Comparison of ENCODE assay signal across 14 mouse cellular contexts in the genomic region with DNA sequence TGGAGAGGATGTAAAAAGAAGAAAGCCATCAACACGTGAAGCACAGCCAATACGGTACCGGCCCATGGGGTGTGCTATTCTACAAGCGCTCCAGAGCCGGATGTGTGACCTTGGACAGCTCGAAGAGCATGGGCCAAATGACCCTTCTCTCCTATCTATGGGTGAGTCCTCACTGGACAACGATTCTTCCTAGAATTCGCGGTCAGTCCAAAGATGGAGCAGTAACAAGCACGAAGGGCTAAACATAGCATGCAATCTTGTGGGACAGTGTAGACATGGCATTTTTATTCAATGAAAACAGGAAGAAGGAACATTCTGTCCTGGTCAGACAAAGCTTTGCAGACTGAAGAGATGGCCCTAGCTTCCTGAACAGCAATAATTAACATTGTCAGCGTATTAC. TPM values are rescaled to one million over a fixed set of nuclear protein-coding genes. Genes with fewer than 3 reads are reported as not detected.
DNase-seq lines count a peak whose midpoint lies in the region; ATAC-seq and TF ChIP-seq lines count a peak whose summit lies in the region.
"Had no signal": no experiment of that assay in that cellular context is flagged by ENCODE, and none has a peak within 500 bp of the region (broad histone marks: within the 10 kb centered on the region; RNA-seq: fewer than 3 reads in every experiment).

No protein-coding gene starts in this region.

- no peak overlapping the region for H3K9ac ChIP-seq in heart, embryonic 12.5 days
- no peak overlapping the region for H3K9ac ChIP-seq in liver, embryonic 15.5 days
- H3K9ac ChIP-seq in hindbrain, embryonic 16.5 days (ENCODE audit: low read depth, low read length) = no peak overlapping the region
- H3K9ac ChIP-seq: embryonic facial prominence, embryonic 13.5 days; forebrain, postnatal 0 days; hindbrain, embryonic 15.5 days had no signal

- WGBS in heart, embryonic 10.5 days = 80% methylated on average over 11 of the region's 11 CpGs
- 72% methylated on average over 11 of the region's 11 CpGs for WGBS in heart, embryonic 12.5 days
- 73% methylated on average over 11 of the region's 11 CpGs for WGBS in liver, embryonic 15.5 days (ENCODE audit: insufficient replicate concordance)
- WGBS in hindbrain, embryonic 16.5 days = 94% methylated on average over 11 of the region's 11 CpGs

- H3K4me3 ChIP-seq in heart, embryonic 10.5 days = no peak overlapping the region
- H3K4me3 ChIP-seq in heart, embryonic 12.5 days = no peak overlapping the region
- peak overlapping the region; percentile 70 for H3K4me3 ChIP-seq in testis, adult 2 months (ENCODE audit: control insufficient read depth, low read depth, low read length)
- H3K4me3 ChIP-seq in liver, embryonic 15.5 days (replicated peaks) = no peak overlapping the region
- no peak overlapping the region for H3K4me3 ChIP-seq in hindbrain, embryonic 16.5 days (ENCODE audit: low read length)
- H3K4me3 ChIP-seq: embryonic facial prominence, embryonic 13.5 days; hindbrain, embryonic 15.5 days; limb, embryonic 10.5 days had no signal

- H3K27me3 ChIP-seq in heart, embryonic 10.5 days (ENCODE audit: insufficient read depth, poor library complexity, severe bottlenecking) = no peaks in the 10 kb centered on the region
- H3K27me3 ChIP-seq in heart, embryonic 12.5 days (replicated peaks) = no peaks in the 10 kb centered on the region
- H3K27me3 ChIP-seq in testis, adult 2 months (ENCODE audit: control insufficient read depth, insufficient read depth, low read length) = no peaks in the 10 kb centered on the region
- H3K27me3 ChIP-seq in liver, embryonic 15.5 days = no peaks in the 10 kb centered on the region
- H3K27me3 ChIP-seq in hindbrain, embryonic 16.5 days (replicated peaks; ENCODE audit: control insufficient read depth, insufficient read depth, low read length) = no peaks in the 10 kb centered on the region
- H3K27me3 ChIP-seq: embryonic facial prominence, embryonic 13.5 days; hindbrain, embryonic 15.5 days had no signal

- no peak for DNase-seq in heart, embryonic 10.5 days (ENCODE audit: low spot score)
- DNase-seq in testis, postnatal 10 days (ENCODE audit: low spot score) = no peak
- DNase-seq in natural killer cell, adult 2 months (ENCODE audit: low spot score in 2 of 2) = no peak
- DNase-seq: cerebellum, postnatal 14 days; forebrain, postnatal 0 days; layer of hippocampus, adult 9-11 months; thymus, postnatal 25 days had no signal

- H3K36me3 ChIP-seq in heart, embryonic 10.5 days = 0 out of 2 replicates have a peak, but pooled peaks cover 1% of the 10 kb centered on the region
- H3K36me3 ChIP-seq in heart, embryonic 12.5 days = no peaks in the 10 kb centered on the region
- H3K36me3 ChIP-seq in testis, adult 2 months (ENCODE audit: control insufficient read depth, insufficient read depth, low read length) = no peaks in the 10 kb centered on the region
- no peaks in the 10 kb centered on the region for H3K36me3 ChIP-seq in liver, embryonic 15.5 days (replicated peaks)
- H3K36me3 ChIP-seq in hindbrain, embryonic 16.5 days (ENCODE audit: control insufficient read depth, insufficient read depth, low read length) = no peaks in the 10 kb centered on the region
- H3K36me3 ChIP-seq: hindbrain, embryonic 15.5 days; limb, embryonic 10.5 days had no signal

- no peak for ATAC-seq in heart, embryonic 12.5 days (ENCODE audit: insufficient number of reproducible peaks, low FRiP score)
- ATAC-seq in liver, embryonic 15.5 days (ENCODE audit: insufficient read depth) = peak; percentile 72
- ATAC-seq in hindbrain, embryonic 16.5 days = no peak
- ATAC-seq: forebrain, postnatal 0 days had no signal

- peak overlapping the region; percentile 45; the same call in 1 of the 2 replicates for H3K27ac ChIP-seq in heart, embryonic 10.5 days
- no peak overlapping the region for H3K27ac ChIP-seq in heart, embryonic 12.5 days (ENCODE audit: poor library complexity, severe bottlenecking)
- peak overlapping the region; percentile 82 for H3K27ac ChIP-seq in testis, adult 2 months (ENCODE audit: control insufficient read depth, insufficient read depth, low read depth, low read length)
- H3K27ac ChIP-seq in liver, embryonic 15.5 days (replicated peaks) = 0 out of 2 replicates have a peak overlapping the region, but pooled peaks have one; percentile 1
- H3K27ac ChIP-seq in hindbrain, embryonic 16.5 days (ENCODE audit: low read depth, low read length) = no peak overlapping the region
- H3K27ac ChIP-seq: embryonic facial prominence, embryonic 13.5 days; hindbrain, embryonic 15.5 days had no signal

- H3K9me3 ChIP-seq in heart, embryonic 10.5 days = no peaks in the 10 kb centered on the region
- no peaks in the 10 kb centered on the region for H3K9me3 ChIP-seq in heart, embryonic 12.5 days (replicated peaks)
- H3K9me3 ChIP-seq in liver, embryonic 15.5 days (replicated peaks) = no peaks in the 10 kb centered on the region
- no peaks in the 10 kb centered on the region for H3K9me3 ChIP-seq in hindbrain, embryonic 16.5 days (ENCODE audit: control insufficient read depth, low read length)
- H3K9me3 ChIP-seq: embryonic facial prominence, embryonic 13.5 days; hindbrain, embryonic 15.5 days; limb, embryonic 10.5 days had no signal

- H3K4me2 ChIP-seq in heart, embryonic 12.5 days = no peak overlapping the region
- H3K4me2 ChIP-seq in liver, embryonic 15.5 days = no peak overlapping the region
- no peak overlapping the region for H3K4me2 ChIP-seq in hindbrain, embryonic 16.5 days (ENCODE audit: low read length)
- H3K4me2 ChIP-seq: embryonic facial prominence, embryonic 13.5 days; hindbrain, embryonic 15.5 days had no signal

- peaks cover 46% of the 10 kb centered on the region for H3K4me1 ChIP-seq in heart, embryonic 10.5 days
- peaks cover 35% of the 10 kb centered on the region for H3K4me1 ChIP-seq in heart, embryonic 12.5 days (replicated peaks)
- peaks cover 13% of the 10 kb centered on the region for H3K4me1 ChIP-seq in testis, adult 2 months (ENCODE audit: control insufficient read depth, insufficient read depth, low read length)
- H3K4me1 ChIP-seq in liver, embryonic 15.5 days (replicated peaks) = no peaks in the 10 kb centered on the region
- no peaks in the 10 kb centered on the region; the same call in 1 of the 2 replicates for H3K4me1 ChIP-seq in hindbrain, embryonic 16.5 days (ENCODE audit: control insufficient read depth, insufficient read depth, low read depth, low read length)

- TF ChIP-seq POLR2A in testis, adult 2 months (IDR thresholded peaks at IDR 0.05; ENCODE audit: control insufficient read depth, low read depth, low read length) = no peak

- no peak for TF ChIP-seq CTCF in testis, adult 2 months (IDR thresholded peaks at IDR 0.05; ENCODE audit: control insufficient read depth, insufficient read depth, insufficient replicate concordance, low read depth, low read length)

RNA-seq across cellular contexts. Expression of a gene that starts 24.7 kb away (rescaled TPM):
- 3.8 and 6.8 TPM in 2 replicates for polyA plus RNA-seq in heart, embryonic 10.5 days (2016; fragmentation: Nextera tagmentation; extraction: Ambion mirVana)
- polyA plus RNA-seq in heart, embryonic 12.5 days (2016; fragmentation: Nextera tagmentation; extraction: Ambion mirVana) = 4.4 and 6.6 TPM in 2 replicates
- polyA plus RNA-seq in testis, adult 2 months (2012; rRNA removed) = 2.8 and 3.4 TPM in 2 replicates
- polyA plus RNA-seq in liver, embryonic 15.5 days (2015; fragmentation: Nextera tagmentation; extraction: Ambion mirVana) = 2.7 and 2.9 TPM in 2 replicates
- 7.9 and 9.0 TPM in 2 replicates for polyA plus RNA-seq in hindbrain, embryonic 16.5 days (2015; fragmentation: Nextera tagmentation; extraction: Ambion mirVana)

Comparison
In these comparisons a context has a peak if more than half of its experiments do, and no peak if none do; other contexts are left out.
1. H3K27ac ChIP-seq: peak in heart, embryonic 10.5 days (single experiment), testis, adult 2 months (single experiment) and liver, embryonic 15.5 days (single experiment); none in heart, embryonic 12.5 days (single experiment) and hindbrain, embryonic 16.5 days (single experiment).